Mouse (Mus musculus) midbrain, embryonic 13.5 days (tissue): ENCODE results near the gene Tep1. TPM values are rescaled to one million over a fixed set of nuclear protein-coding genes. Genes with fewer than 3 reads are reported as not detected.
"Not testable (repeated sequence)": the region's sequence is repeated elsewhere in the genome, so short reads cannot be mapped to it uniquely, and the experiment has no call there.

Experiments
- ATAC-seq: fragments of 200-750 bp; cut with Nextera tagmentation; 2 replicates; pipeline ENCODE4 v1.8.0; 2017; ENCODE audit warnings: mild to moderate bottlenecking, moderate TSS enrichment, moderate library complexity
- H3K27ac ChIP-seq: fragments of 300-500 bp; sonication (generic); 2 replicates; pipeline ENCODE4 v1.5.1; 2015; ENCODE audit warnings: inconsistent platforms, mild to moderate bottlenecking, moderate library complexity
- H3K27me3 ChIP-seq: fragments of 300-500 bp; sonication (generic); 2 replicates; pipeline ENCODE4 v1.6.1; 2015; ENCODE audit warnings: mild to moderate bottlenecking, inconsistent platforms
- H3K36me3 ChIP-seq: fragments of 300-500 bp; sonication (generic); 2 replicates; pipeline ENCODE4 v1.6.1; 2015; ENCODE audit warnings: mild to moderate bottlenecking, inconsistent platforms
- H3K4me1 ChIP-seq: fragments of 300-500 bp; sonication (generic); replicated peaks from 2 replicates; pipeline ENCODE4 v1.6.1; 2015; ENCODE audit warnings: inconsistent platforms
- H3K4me2 ChIP-seq: fragments of 300-500 bp; sonication (generic); replicated peaks from 2 replicates; pipeline ENCODE4 v1.6.1; 2015; ENCODE audit warnings: moderate library complexity, mild to moderate bottlenecking, inconsistent platforms
- H3K4me3 ChIP-seq: fragments of 300-500 bp; sonication (generic); replicated peaks from 2 replicates; pipeline ENCODE4 v1.5.1; 2015; ENCODE audit warnings: mild to moderate bottlenecking, inconsistent platforms
- H3K9ac ChIP-seq: fragments of 300-500 bp; sonication (generic); replicated peaks from 2 replicates; pipeline ENCODE4 v1.6.1; 2015; ENCODE audit warnings: mild to moderate bottlenecking, inconsistent platforms
- H3K9me3 ChIP-seq: fragments of 300-500 bp; sonication (generic); 2 replicates; pipeline ENCODE4 v1.6.1; 2016; ENCODE audit warnings: mild to moderate bottlenecking, inconsistent platforms
- WGBS: fragments of 180-500 bp; shearing (Covaris S2); methylation state at CpG from one replicate; pipeline ENCODE4 v1.1.7; 2015; 5-methylcytosine and 5-hydroxymethylcytosine counted together
- polyA plus RNA-seq: library from polyadenylated mRNA; unstranded; fragments of >200 nt; fragmentation: Nextera tagmentation; extraction: Ambion mirVana; gene quantifications from 2 replicates; pipeline ENCODE4 v1.2.1, GENCODE M21; 2015

Gene Tep1
- polyA plus RNA-seq, 1 experiment from 2014 or later = 4.5 TPM

- Histone ChIP-seq H3K4me2 (no peak overlapping the region), H3K27me3 (no peaks in the 10 kb centered on the region), H3K4me1 (no peaks in the 10 kb centered on the region), H3K9me3 (no peaks in the 10 kb centered on the region), H3K36me3 (peaks cover 4% of the 10 kb centered on the region; the same call in 1 of the 2 replicates), H3K9ac (no peak overlapping the region), H3K4me3 (no peak overlapping the region), H3K27ac (no peak overlapping the region)
- 93% methylated on average over 10 of the region's 10 CpGs for WGBS
- ATAC-seq = no peak
These were observed 7.7 kb downstream of the Tep1 start for GRCm38 (mm10) chr14:50862641-50863040.

DNA sequence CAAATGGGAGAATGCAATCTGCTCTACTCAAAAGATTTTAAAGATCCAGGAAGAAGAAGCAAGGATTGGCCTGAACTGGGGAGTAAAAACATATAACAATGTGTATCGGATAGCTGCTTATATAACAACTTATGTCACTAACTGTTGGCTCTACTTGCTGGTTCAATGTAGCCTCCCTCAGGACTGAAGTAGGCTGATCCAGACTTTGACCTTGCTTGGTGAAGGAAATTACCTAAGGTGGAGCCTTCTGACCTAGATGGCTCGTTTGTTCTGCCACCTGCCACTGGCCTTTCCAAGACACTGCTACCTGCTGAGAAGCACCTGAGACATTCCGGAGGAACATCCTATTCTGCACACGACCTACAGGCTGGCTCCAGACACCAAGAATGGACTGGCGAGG is 14.6 kb downstream of the Tep1 start:
- Histone ChIP-seq H3K9ac (no peak overlapping the region), H3K27me3 (no peaks in the 10 kb centered on the region), H3K27ac (no peak overlapping the region), H3K4me2 (no peak overlapping the region), H3K4me1 (no peaks in the 10 kb centered on the region), H3K36me3 (peaks cover 7% of the 10 kb centered on the region; the same call in 1 of the 2 replicates), H3K4me3 (no peak overlapping the region), H3K9me3 (no peaks in the 10 kb centered on the region)
- 90% methylated on average over 5 of the region's 5 CpGs for WGBS
- no peak for ATAC-seq

DNA sequence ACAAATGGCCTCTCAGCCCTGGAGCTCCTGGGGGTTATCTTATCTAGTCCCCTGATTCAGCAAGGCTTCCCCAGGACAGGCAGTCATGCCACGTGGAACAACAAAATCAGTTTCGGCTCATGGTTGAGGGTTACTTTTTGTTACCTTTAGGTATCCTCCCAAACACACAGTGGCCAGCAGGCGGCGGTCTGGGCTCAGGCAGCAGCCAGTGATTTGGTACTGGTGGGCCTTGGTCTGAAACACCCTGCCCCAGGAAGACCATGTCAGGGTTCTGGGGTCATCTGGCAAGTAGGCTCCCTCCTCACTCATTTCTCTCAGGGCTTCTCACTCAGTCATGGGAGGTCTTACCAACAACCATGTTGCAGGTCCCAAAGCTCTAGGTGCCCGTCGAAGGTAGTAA is 33.1 kb downstream of the Tep1 start:
- H3K4me1 ChIP-seq = no peaks in the 10 kb centered on the region
- no peaks in the 10 kb centered on the region for H3K27me3 ChIP-seq
- ATAC-seq = no peak
- no peaks in the 10 kb centered on the region for H3K9me3 ChIP-seq
- H3K27ac ChIP-seq = no peak overlapping the region
- 0 out of 2 replicates have a peak, but pooled peaks cover 6% of the 10 kb centered on the region for H3K36me3 ChIP-seq
- no peak overlapping the region for H3K9ac ChIP-seq
- 67% methylated on average over 6 of the region's 6 CpGs for WGBS
- H3K4me2 ChIP-seq = no peak overlapping the region
- no peak overlapping the region for H3K4me3 ChIP-seq

- ATAC-seq = no peak
- Histone ChIP-seq H3K36me3 (no peaks in the 10 kb centered on the region), H3K9me3 (no peaks in the 10 kb centered on the region), H3K27ac (no peak overlapping the region), H3K9ac (no peak overlapping the region), H3K27me3 (no peaks in the 10 kb centered on the region), H3K4me1 (no peaks in the 10 kb centered on the region), H3K4me3 (no peak overlapping the region), H3K4me2 (no peak overlapping the region)
- 61% methylated on average over 2 of the region's 2 CpGs for WGBS
These were observed 35.9 kb downstream of the Tep1 start for GRCm38 (mm10) chr14:50834435-50834834.

DNA sequence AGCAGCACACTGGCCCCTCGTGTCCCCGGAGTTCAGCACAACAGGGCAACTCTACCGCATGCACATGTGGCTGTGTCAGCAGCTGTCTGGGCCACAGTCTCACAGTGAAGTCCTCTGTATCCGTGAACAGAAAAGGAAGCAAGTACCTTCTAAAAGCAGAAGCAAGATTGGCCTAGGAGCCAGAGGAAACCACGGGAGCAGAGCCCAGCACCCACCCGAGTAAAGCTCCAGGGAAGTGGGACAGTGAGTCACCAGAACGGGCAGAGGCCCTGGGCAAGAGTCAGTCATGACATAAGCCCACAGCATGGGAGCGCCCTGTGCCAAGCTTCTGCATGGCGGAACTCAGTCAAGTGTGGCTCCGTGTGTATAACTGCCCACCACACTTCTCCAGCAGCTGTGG is 36.4 kb downstream of the Tep1 start:
- no peaks in the 10 kb centered on the region for H3K27me3 ChIP-seq
- WGBS = 89% methylated on average over 10 of the region's 10 CpGs
- H3K9me3 ChIP-seq = no peaks in the 10 kb centered on the region
- H3K4me3 ChIP-seq = no peak overlapping the region
- no peak overlapping the region for H3K27ac ChIP-seq
- ATAC-seq = no peak
- no peak overlapping the region for H3K9ac ChIP-seq
- no peak overlapping the region for H3K4me2 ChIP-seq
- H3K4me1 ChIP-seq = no peaks in the 10 kb centered on the region
- H3K36me3 ChIP-seq = no peaks in the 10 kb centered on the region

DNA sequence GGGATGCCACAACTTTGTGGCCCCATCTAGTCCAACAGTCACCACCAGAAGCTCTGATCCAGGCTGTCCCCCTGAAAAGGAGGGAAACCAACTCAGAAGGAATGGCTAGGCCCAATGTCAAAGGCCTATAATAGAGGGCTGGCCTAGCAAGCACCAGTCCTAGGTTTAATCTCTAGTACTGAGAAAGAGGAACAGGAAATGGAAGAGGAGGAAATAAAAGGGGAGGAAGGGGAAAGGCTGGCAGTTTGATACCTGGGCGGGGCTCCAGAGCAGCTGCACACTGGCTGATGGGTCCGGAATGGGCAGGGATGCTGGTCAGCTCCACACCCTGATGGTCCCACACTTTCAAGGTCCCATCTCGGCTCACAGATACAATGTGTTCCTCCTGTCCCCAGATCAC is 40.5 kb downstream of the Tep1 start:
- Histone ChIP-seq H3K27ac (no peak overlapping the region), H3K4me2 (no peak overlapping the region), H3K4me3 (no peak overlapping the region), H3K27me3 (no peaks in the 10 kb centered on the region), H3K9me3 (no peaks in the 10 kb centered on the region), H3K4me1 (no peaks in the 10 kb centered on the region), H3K9ac (no peak overlapping the region), H3K36me3 (no peaks in the 10 kb centered on the region)
- 81% methylated on average over 3 of the region's 3 CpGs for WGBS
- ATAC-seq = no peak

DNA sequence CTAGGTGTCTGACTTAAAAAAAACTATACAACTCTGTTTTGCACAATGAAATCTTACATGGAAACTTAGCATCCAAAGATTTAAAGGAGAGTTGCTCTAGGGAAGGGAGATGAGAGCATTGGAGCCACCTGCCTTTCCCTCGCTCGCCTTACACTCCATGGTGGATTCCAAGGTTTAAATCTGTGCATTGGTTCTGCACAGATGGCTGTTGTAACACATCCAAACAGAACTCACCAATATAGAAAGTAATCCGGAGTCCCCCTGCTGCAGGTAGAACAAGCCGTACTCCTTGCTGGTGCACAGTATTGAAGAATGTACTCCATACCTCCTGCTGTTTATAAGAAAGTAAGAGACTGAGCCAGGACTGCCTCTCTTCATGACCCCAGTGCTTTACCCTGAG is 43.8 kb downstream of the Tep1 start:
- WGBS = 89% methylated on average over 4 of the region's 4 CpGs

GRCm38 (mm10) chr14:50824219-50824618 is 46.1 kb downstream of the Tep1 start:
- no peak for ATAC-seq
- H3K9ac ChIP-seq = no peak overlapping the region
- no peak overlapping the region for H3K4me2 ChIP-seq
- H3K9me3 ChIP-seq = no peaks in the 10 kb centered on the region
- H3K4me1 ChIP-seq = no peaks in the 10 kb centered on the region
- no peak overlapping the region for H3K27ac ChIP-seq
- H3K36me3 ChIP-seq = peaks cover 48% of the 10 kb centered on the region
- H3K27me3 ChIP-seq = no peaks in the 10 kb centered on the region
- H3K4me3 ChIP-seq = no peak overlapping the region
- 91% methylated on average over 9 of the region's 9 CpGs for WGBS

More for the DNA sequence above, 43.8 kb downstream of the Tep1 start:
- no peak overlapping the region for H3K9ac ChIP-seq
- H3K4me2 ChIP-seq = no peak overlapping the region
- ATAC-seq = no peak
- H3K36me3 ChIP-seq = peaks cover 24% of the 10 kb centered on the region
- no peaks in the 10 kb centered on the region for H3K27me3 ChIP-seq
- H3K9me3 ChIP-seq = no peaks in the 10 kb centered on the region
- no peaks in the 10 kb centered on the region for H3K4me1 ChIP-seq
- no peak overlapping the region for H3K4me3 ChIP-seq
- H3K27ac ChIP-seq = no peak overlapping the region

DNA sequence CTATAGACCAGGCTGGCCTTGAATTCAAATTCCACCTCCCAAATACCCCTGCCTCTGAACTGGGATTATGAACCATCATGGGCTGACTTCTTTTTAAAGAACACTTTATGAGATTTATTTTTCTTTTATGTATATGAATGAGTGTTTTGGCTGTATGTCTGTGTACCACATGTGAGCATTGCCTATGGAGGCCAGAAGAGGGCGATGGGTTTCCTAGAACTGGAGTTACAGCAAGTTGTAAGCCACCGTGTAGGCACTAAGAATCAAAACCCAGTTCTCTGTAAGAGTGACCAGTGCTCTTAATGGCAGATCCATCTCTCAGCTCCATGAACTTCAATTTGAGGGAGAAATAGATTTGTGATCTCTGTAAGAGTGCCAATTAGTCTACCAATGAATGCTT is 47.1 kb downstream of the Tep1 start:
- H3K4me1 ChIP-seq = no peaks in the 10 kb centered on the region
- H3K4me2 ChIP-seq = no peak overlapping the region
- no peak overlapping the region for H3K4me3 ChIP-seq
- ATAC-seq = no peak
- no peaks in the 10 kb centered on the region for H3K9me3 ChIP-seq
- H3K9ac ChIP-seq = no peak overlapping the region
- H3K36me3 ChIP-seq = peaks cover 55% of the 10 kb centered on the region
- 78% methylated on average over 2 of the region's 2 CpGs for WGBS
- H3K27me3 ChIP-seq = no peaks in the 10 kb centered on the region
- no peak overlapping the region for H3K27ac ChIP-seq

DNA sequence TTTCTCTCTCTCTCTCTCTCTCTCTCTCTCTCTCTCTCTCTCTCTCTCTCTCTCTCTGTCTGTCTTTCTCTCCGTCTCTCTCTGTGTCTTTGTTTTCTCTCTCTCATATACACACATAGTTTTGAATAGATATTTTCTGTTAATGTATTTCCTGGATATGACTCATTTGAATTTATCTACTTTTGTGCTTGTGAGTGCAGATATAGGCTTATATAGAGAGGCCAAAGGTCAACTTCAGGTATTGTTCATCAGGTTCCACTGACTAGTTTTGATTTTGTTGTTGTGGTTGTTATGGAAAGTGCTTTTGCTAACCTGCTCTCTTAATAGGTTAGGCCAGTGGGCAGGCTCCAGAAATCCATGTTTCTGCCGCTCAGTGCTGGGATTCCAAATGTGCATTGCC is 57.3 kb downstream of the Tep1 start:
- H3K4me1 ChIP-seq = peaks cover 4% of the 10 kb centered on the region
- no peak overlapping the region for H3K4me3 ChIP-seq
- WGBS = 97% methylated on average over 2 of the region's 2 CpGs
- ATAC-seq = no peak
- peaks cover 48% of the 10 kb centered on the region for H3K36me3 ChIP-seq
- no peak overlapping the region for H3K27ac ChIP-seq
- H3K27me3 ChIP-seq = no peaks in the 10 kb centered on the region
- no peak overlapping the region for H3K4me2 ChIP-seq
- no peaks in the 10 kb centered on the region for H3K9me3 ChIP-seq
- H3K9ac ChIP-seq = no peak overlapping the region

DNA sequence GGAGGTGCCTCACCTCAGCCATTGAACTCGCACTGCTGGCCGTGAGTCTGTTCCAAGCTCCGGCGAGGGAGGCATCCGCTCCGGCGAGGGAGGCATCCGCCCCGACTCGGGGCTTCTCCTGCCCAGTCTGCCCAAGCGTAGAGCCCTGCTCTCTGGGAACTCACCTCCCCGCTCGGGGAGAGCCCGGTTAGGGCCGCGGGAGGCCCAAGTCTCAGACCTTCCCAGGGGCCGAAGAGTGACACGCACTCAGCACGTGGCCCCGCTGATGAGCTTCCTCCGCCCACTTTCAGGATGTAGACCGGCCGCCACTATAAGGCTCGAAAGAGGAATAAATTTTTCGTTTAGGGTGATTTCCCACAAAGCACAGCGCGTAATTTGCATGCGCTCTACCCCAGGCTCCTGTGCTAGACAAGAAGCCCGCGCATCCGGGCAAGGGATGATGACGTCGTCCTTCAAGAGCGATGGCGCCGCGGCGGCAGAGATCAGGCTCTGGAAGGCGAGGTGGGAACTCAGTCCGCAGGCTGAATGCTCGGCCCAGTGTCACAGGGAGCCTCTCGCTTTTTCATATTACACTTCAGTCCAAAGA is 62.8 kb downstream of the Tep1 start, which contains the start of the genes Ccnb1ip1 and Parp2:
TSS of gene Ccnb1ip1 (minus strand) at position 246 of the 586 bp plus-strand sequence.
TSS of gene Parp2 (plus strand) at position 355 of the 586 bp plus-strand sequence.
- H3K27ac ChIP-seq = peak within 1 kb of the TSS; percentile 88
- peak; percentile 99 for ATAC-seq
- H3K27me3 ChIP-seq = no peaks in the 10 kb centered on the region
- H3K9ac ChIP-seq = peak within 1 kb of the TSS; percentile 70
- peaks cover 9% of the 10 kb centered on the region for H3K36me3 ChIP-seq
- peak within 1 kb of the TSS; percentile 55 for H3K4me3 ChIP-seq
- H3K4me1 ChIP-seq = peaks cover 4% of the 10 kb centered on the region
- no peaks in the 10 kb centered on the region for H3K9me3 ChIP-seq
- peak within 1 kb of the TSS; percentile 61 for H3K4me2 ChIP-seq
- WGBS = under 1% methylated on average over 42 of the region's 42 CpGs

- not testable (repeated sequence) for H3K36me3 ChIP-seq, H3K27me3 ChIP-seq, H3K9me3 ChIP-seq, H3K9ac ChIP-seq, ATAC-seq, H3K4me1 ChIP-seq, H3K4me3 ChIP-seq
- Histone ChIP-seq H3K4me2 (peak overlapping the region; percentile 61), H3K27ac (0 out of 2 replicates have a peak overlapping the region, but pooled peaks have one; percentile 56)
- 86% methylated on average over 5 of the region's 5 CpGs for WGBS
These were observed 63.9 kb downstream of the Tep1 start for GRCm38 (mm10) chr14:50806469-50806868.

GRCm38 (mm10) chr14:50804683-50805082 is 65.7 kb downstream of the Tep1 start:
- peaks cover 6% of the 10 kb centered on the region for H3K4me1 ChIP-seq
- H3K4me2 ChIP-seq = no peak overlapping the region
- no peaks in the 10 kb centered on the region for H3K27me3 ChIP-seq
- H3K9ac ChIP-seq = no peak overlapping the region
- H3K36me3 ChIP-seq = no peaks in the 10 kb centered on the region
- no peak overlapping the region for H3K4me3 ChIP-seq
- no peak overlapping the region for H3K27ac ChIP-seq
- no peak for ATAC-seq
- 76% methylated on average over 13 of the region's 13 CpGs for WGBS
- no peaks in the 10 kb centered on the region for H3K9me3 ChIP-seq
